ENCODE assay signal across 8 mouse cellular contexts in genomic region chr11:18821384-18821783, GRCm38 (mm10).
DNase-seq lines count a peak whose midpoint lies in the region; ATAC-seq and TF ChIP-seq lines count a peak whose summit lies in the region.

No protein-coding gene starts in this region.

- H3K27ac ChIP-seq in hindbrain, embryonic 10.5 days: no peak overlapping the region
- H3K27ac ChIP-seq in hindbrain, embryonic 12.5 days: no peak overlapping the region
- no peak overlapping the region for H3K27ac ChIP-seq in ES-E14 (ENCODE audit: insufficient read depth, low read depth, low read length, poor library complexity, severe bottlenecking)

- H3K4me1 ChIP-seq in hindbrain, embryonic 10.5 days (replicated peaks): no peaks in the 10 kb centered on the region
- no peaks in the 10 kb centered on the region for H3K4me1 ChIP-seq in hindbrain, embryonic 12.5 days
- H3K4me1 ChIP-seq in ES-E14 (ENCODE audit: control insufficient read depth in 2 of 2, insufficient read depth in 2 of 2, low read length in 2 of 2, poor library complexity in 1 of 2): no peaks in the 10 kb centered on the region
- H3K4me1 ChIP-seq in lung, adult 2 months (ENCODE audit: control insufficient read depth, insufficient read depth, low read length): no peaks in the 10 kb centered on the region

- in situ Hi-C loops in ES-E14 (cut with MboI; ENCODE audit: low sequenced_read_pairs in 2 of 2, unreplicated experiment in 2 of 2): no loop called here

- no peak overlapping the region for H3K4me3 ChIP-seq in hindbrain, embryonic 10.5 days
- no peak overlapping the region for H3K4me3 ChIP-seq in hindbrain, embryonic 12.5 days
- no peak overlapping the region for H3K4me3 ChIP-seq in ES-E14 (ENCODE audit: insufficient read depth in 1 of 2, low read depth in 1 of 2, low read length in 2 of 2, poor library complexity in 1 of 2, severe bottlenecking in 1 of 2)
- H3K4me3 ChIP-seq in lung, adult 2 months (replicated peaks; ENCODE audit: extremely low read depth, low read depth, low read length): no peak overlapping the region

- ATAC-seq in hindbrain, embryonic 12.5 days (ENCODE audit: low FRiP score): no peak
- ATAC-seq in erythroblast, adult 5-6 weeks (replicated peaks; ENCODE audit: low FRiP score, poor library complexity, severe bottlenecking): no peak

- 60% methylated on average over 1 of the region's 1 CpGs for WGBS in hindbrain, embryonic 10.5 days
- 54% methylated on average over 1 of the region's 1 CpGs for WGBS in hindbrain, embryonic 12.5 days
- 36% methylated on average over 1 of the region's 1 CpGs for WGBS in lung, adult 2 months

- no peaks in the 10 kb centered on the region for H3K9me3 ChIP-seq in hindbrain, embryonic 10.5 days
- no peaks in the 10 kb centered on the region for H3K9me3 ChIP-seq in hindbrain, embryonic 12.5 days (replicated peaks)
- no peaks in the 10 kb centered on the region for H3K9me3 ChIP-seq in ES-E14 (ENCODE audit: control insufficient read depth, insufficient read depth, low read depth, low read length)

- no peak overlapping the region for H3K4me2 ChIP-seq in hindbrain, embryonic 12.5 days (replicated peaks)

- DNase-seq in hindbrain, embryonic 10.5 days (ENCODE audit: low spot score): peak; percentile 16
- DNase-seq in ES-E14 (ENCODE audit: low read depth, low spot score): peak; percentile 3
- peak; percentile 55 for DNase-seq in cerebellum, adult 8-10 months
- DNase-seq in lung, adult 2 months: peak; percentile 9
- DNase-seq in thymus, postnatal 10 days (ENCODE audit: low spot score in 2 of 2): no peak
- DNase-seq in c-Kit-positive CD71-positive TER-119-positive erythroid progenitor cells, embryonic 14.5 days (ENCODE audit: low spot score): no peak

- TF ChIP-seq CTCF in lung, adult 2 months (IDR thresholded peaks at IDR 0.05; ENCODE audit: insufficient read depth, low read length): peak; percentile 50; the same call in 1 of the 2 replicates

- no peak for TF ChIP-seq POLR2A in lung, adult 2 months (IDR thresholded peaks at IDR 0.05; ENCODE audit: borderline replicate concordance, extremely low read depth, low read depth, low read length)

- H3K9ac ChIP-seq in hindbrain, embryonic 12.5 days: no peak overlapping the region
- H3K9ac ChIP-seq in ES-E14 (ENCODE audit: insufficient read depth, low read depth, low read length, poor library complexity, severe bottlenecking): no peak overlapping the region

- H3K36me3 ChIP-seq in hindbrain, embryonic 10.5 days: no peaks in the 10 kb centered on the region
- H3K36me3 ChIP-seq in hindbrain, embryonic 12.5 days: no peaks in the 10 kb centered on the region
- no peaks in the 10 kb centered on the region for H3K36me3 ChIP-seq in ES-E14 (ENCODE audit: control insufficient read depth, insufficient read depth, low read length, poor library complexity, severe bottlenecking)

- H3K27me3 ChIP-seq in hindbrain, embryonic 10.5 days (ENCODE audit: insufficient read depth, poor library complexity, severe bottlenecking): no peaks in the 10 kb centered on the region
- no peaks in the 10 kb centered on the region for H3K27me3 ChIP-seq in hindbrain, embryonic 12.5 days

TF ChIP-seq in ES-E14, 5 proteins besides CTCF, POLR2A, EP300 and RAD21:
- TF ChIP-seq CHD2 (IDR thresholded peaks at IDR 0.05; ENCODE audit: low read depth, low read length) (no peak), MAFK (IDR thresholded peaks at IDR 0.05; ENCODE audit: insufficient read depth, low read depth, low read length) (no peak), HCFC1 (IDR thresholded peaks at IDR 0.05; ENCODE audit: borderline replicate concordance, insufficient read depth, low read length) (no peak), ZC3H11A (IDR thresholded peaks at IDR 0.05; ENCODE audit: borderline replicate concordance, low read depth, low read length) (no peak), ZNF384 (IDR thresholded peaks at IDR 0.05; ENCODE audit: low read depth, low read length) (no peak)

Comparison
In these comparisons a context has a peak if more than half of its experiments do, and no peak if none do; other contexts are left out.
1. DNase-seq: peak in hindbrain, embryonic 10.5 days (single experiment), ES-E14 (single experiment), cerebellum, adult 8-10 months (single experiment) and lung, adult 2 months (single experiment); none in thymus, postnatal 10 days (0 of 2) and c-Kit-positive CD71-positive TER-119-positive erythroid progenitor cells, embryonic 14.5 days (single experiment).